Mouse (Mus musculus) limb, embryonic 15.5 days (tissue): ENCODE results near the gene Klhl32. TPM values are rescaled to one million over a fixed set of nuclear protein-coding genes. Genes with fewer than 3 reads are reported as not detected.
A peak's percentile ranks its signal among the peaks of the same experiment; 100 is the strongest.
"Not testable (repeated sequence)": the region's sequence is repeated elsewhere in the genome, so short reads cannot be mapped to it uniquely, and the experiment has no call there.

Experiments used
- ATAC-seq: fragments of 200-750 bp; cut with Nextera tagmentation; 2 replicates; pipeline ENCODE4 v1.8.0; 2017; ENCODE audit warnings: low read depth, moderate TSS enrichment; ENCODE audit not compliant: insufficient number of reproducible peaks, low FRiP score, low TSS enrichment
- H3K27ac ChIP-seq: fragments of 300-500 bp; sonication (generic); 2 replicates; pipeline ENCODE4 v1.5.1; 2015; ENCODE audit warnings: moderate library complexity, mild to moderate bottlenecking, inconsistent platforms
- H3K27me3 ChIP-seq: fragments of 300-500 bp; sonication (generic); 2 replicates; pipeline ENCODE4 v1.6.1; 2015; ENCODE audit warnings: inconsistent platforms
- H3K36me3 ChIP-seq: fragments of 300-500 bp; sonication (generic); 2 replicates; pipeline ENCODE4 v1.6.1; 2015; ENCODE audit warnings: inconsistent platforms
- H3K4me1 ChIP-seq: fragments of 300-500 bp; sonication (generic); 2 replicates; pipeline ENCODE4 v1.6.1; 2015; ENCODE audit warnings: inconsistent platforms
- H3K4me2 ChIP-seq: fragments of 300-500 bp; sonication (generic); 2 replicates; pipeline ENCODE4 v1.6.1; 2015; ENCODE audit warnings: mild to moderate bottlenecking, inconsistent platforms
- H3K4me3 ChIP-seq: fragments of 300-500 bp; sonication (generic); 2 replicates; pipeline ENCODE4 v1.5.1; 2015; ENCODE audit warnings: mild to moderate bottlenecking, inconsistent platforms
- H3K9ac ChIP-seq: fragments of 300-500 bp; sonication (generic); 2 replicates; pipeline ENCODE4 v1.6.1; 2015; ENCODE audit warnings: inconsistent platforms
- H3K9me3 ChIP-seq: fragments of 300-500 bp; sonication (generic); 2 replicates; pipeline ENCODE4 v1.6.1; 2016; ENCODE audit warnings: inconsistent platforms
- WGBS: fragments of 180-500 bp; shearing (Covaris S2); methylation state at CpG from one replicate; pipeline ENCODE4 v1.1.7; 2015; 5-methylcytosine and 5-hydroxymethylcytosine counted together
- polyA plus RNA-seq: library from polyadenylated mRNA; unstranded; fragments of >200 nt; fragmentation: Nextera tagmentation; extraction: Ambion mirVana; gene quantifications from 2 replicates; pipeline ENCODE4 v1.2.1, GENCODE M21; 2015

Klhl32 gene
- polyA plus RNA-seq, 1 experiment from 2014 or later: 3.9 TPM

DNA sequence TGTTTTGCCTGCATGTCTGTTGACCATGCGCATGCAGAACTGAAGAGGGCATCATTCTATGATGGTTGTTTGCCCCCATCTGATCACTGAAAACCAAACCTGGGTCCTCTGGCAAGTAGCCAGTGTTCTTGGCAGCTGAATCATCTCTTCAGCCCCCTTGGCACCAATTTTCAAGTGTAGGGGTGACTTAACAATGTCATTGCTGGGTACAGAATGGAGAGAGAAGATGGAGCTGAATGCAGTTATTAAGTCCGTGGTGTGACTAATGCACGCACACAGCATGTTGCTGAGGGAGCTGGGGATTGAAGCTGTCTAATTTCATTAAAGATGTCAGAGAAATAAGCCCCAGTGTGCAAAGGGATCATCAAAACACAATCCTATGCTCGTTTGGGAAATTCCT, 135.4 kb downstream of the Klhl32 start:
- H3K9me3 ChIP-seq: no peaks in the 10 kb centered on the region
- ATAC-seq: no peak
- WGBS: 71% methylated on average over 4 of the region's 4 CpGs
- H3K27me3 ChIP-seq: no peaks in the 10 kb centered on the region
- H3K9ac ChIP-seq: no peak overlapping the region
- no peak overlapping the region for H3K27ac ChIP-seq
- H3K4me2 ChIP-seq: no peak overlapping the region
- H3K4me3 ChIP-seq: no peak overlapping the region
- no peaks in the 10 kb centered on the region for H3K36me3 ChIP-seq
- H3K4me1 ChIP-seq: no peaks in the 10 kb centered on the region

DNA sequence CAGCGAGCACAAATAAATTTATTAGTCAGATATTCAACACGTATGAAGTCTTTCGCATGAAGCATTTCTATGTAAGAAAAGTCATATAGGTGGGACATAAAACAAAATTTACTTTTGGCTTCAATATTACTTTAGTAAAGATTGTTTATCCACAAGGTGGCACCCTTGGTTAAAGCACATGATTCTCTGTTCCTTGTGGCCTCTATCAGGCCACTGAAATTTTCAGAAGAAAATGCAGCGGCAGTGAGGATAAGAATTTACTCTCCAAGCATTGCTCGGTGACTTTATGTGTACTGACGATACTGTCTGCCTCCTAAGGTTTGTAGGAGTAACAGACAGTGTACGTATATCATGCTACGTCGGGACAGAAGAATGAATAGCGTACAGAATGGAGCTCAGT, 136.6 kb downstream of the Klhl32 start:
- no peak overlapping the region for H3K27ac ChIP-seq
- no peak overlapping the region for H3K4me2 ChIP-seq
- H3K4me3 ChIP-seq: no peak overlapping the region
- no peaks in the 10 kb centered on the region for H3K9me3 ChIP-seq
- no peak overlapping the region for H3K9ac ChIP-seq
- no peaks in the 10 kb centered on the region for H3K27me3 ChIP-seq
- no peaks in the 10 kb centered on the region for H3K36me3 ChIP-seq
- no peaks in the 10 kb centered on the region for H3K4me1 ChIP-seq
- 78% methylated on average over 10 of the region's 10 CpGs for WGBS
- ATAC-seq: no peak

DNA sequence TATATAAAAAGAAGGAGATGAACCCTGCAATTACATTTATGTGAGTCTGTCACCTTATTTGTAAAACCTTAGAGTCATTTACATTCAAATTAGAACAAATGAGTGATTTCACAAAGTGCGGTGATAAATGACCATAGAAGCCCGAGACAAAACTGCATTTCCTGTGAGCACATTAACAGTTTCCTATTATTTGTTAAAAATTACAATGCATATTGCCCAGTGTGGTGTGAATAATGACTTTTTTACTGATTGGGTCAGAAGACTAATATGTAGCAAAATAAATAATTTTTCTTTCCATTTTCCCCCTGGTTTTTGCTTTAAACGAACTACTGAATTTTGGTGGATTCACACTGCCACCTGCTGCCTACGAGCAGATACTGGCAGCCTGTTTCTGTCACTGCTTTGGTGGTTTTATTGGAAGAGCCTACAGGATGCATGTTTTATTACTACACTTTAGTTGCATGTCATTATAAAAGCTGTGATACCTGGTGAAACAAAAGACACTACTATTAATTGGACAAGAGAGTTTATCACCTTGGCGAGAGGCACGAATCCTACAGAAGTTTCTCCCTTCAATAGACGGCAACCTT, 152.3 kb downstream of the Klhl32 start:
- WGBS: 58% methylated on average over 7 of the region's 7 CpGs
- Histone ChIP-seq H3K4me2 (no peak overlapping the region), H3K4me1 (no peaks in the 10 kb centered on the region), H3K36me3 (no peaks in the 10 kb centered on the region), H3K9me3 (no peaks in the 10 kb centered on the region), H3K27me3 (no peaks in the 10 kb centered on the region), H3K27ac (no peak overlapping the region), H3K9ac (no peak overlapping the region), H3K4me3 (no peak overlapping the region)
- ATAC-seq: no peak

DNA sequence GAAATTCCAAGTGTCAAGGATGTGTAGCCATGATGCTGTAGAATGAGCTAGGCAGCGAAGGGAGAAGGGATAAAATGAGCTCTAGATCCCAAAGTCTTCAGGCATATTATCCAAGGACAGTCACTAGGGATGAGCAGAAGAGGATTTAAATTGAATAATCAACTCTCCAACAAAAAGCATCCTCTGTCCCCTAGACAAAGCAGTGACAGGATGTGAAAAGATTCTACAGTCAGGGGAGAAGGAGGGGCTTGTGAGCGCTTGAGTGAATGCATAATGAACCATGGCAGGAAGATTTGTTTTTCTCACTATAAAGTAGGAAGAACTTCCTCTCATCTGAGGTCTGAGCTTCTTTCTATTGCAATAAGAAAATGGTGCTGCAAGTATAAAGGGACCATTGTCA, 170.8 kb downstream of the Klhl32 start:
- WGBS: 87% methylated on average over 2 of the region's 2 CpGs
- no peak for ATAC-seq

DNA sequence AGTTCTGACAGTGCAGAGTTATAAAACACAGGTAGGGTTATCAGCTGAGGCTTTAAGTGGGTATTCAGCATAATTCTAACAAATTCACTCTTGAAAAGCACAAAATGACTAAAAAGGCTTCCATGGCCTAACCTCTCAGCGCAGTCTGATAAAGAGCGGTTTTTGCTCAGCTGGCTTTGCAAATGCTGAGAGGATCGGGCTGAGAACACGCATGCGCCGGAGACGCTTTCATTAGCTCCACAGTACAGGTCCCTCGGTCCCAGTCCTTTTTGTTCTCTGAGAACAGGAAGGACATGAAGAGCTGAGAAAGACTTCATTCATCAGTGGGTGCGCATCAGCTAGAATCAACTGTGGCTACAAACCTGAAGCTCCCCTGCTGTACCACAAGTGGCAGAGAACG, 180.9 kb downstream of the Klhl32 start:
- 87% methylated on average over 10 of the region's 10 CpGs for WGBS
- H3K4me3 ChIP-seq: no peak overlapping the region
- H3K9ac ChIP-seq: no peak overlapping the region
- no peak overlapping the region for H3K4me2 ChIP-seq
- no peaks in the 10 kb centered on the region for H3K4me1 ChIP-seq
- ATAC-seq: no peak
- no peaks in the 10 kb centered on the region for H3K9me3 ChIP-seq
- no peaks in the 10 kb centered on the region for H3K36me3 ChIP-seq
- no peak overlapping the region for H3K27ac ChIP-seq
- H3K27me3 ChIP-seq: no peaks in the 10 kb centered on the region

More for the DNA sequence above, 170.8 kb downstream of the Klhl32 start:
- no peaks in the 10 kb centered on the region for H3K9me3 ChIP-seq
- H3K4me1 ChIP-seq: no peaks in the 10 kb centered on the region
- no peak overlapping the region for H3K4me2 ChIP-seq
- H3K9ac ChIP-seq: no peak overlapping the region
- no peak overlapping the region for H3K4me3 ChIP-seq
- no peaks in the 10 kb centered on the region for H3K27me3 ChIP-seq
- no peak overlapping the region for H3K27ac ChIP-seq
- no peaks in the 10 kb centered on the region for H3K36me3 ChIP-seq

DNA sequence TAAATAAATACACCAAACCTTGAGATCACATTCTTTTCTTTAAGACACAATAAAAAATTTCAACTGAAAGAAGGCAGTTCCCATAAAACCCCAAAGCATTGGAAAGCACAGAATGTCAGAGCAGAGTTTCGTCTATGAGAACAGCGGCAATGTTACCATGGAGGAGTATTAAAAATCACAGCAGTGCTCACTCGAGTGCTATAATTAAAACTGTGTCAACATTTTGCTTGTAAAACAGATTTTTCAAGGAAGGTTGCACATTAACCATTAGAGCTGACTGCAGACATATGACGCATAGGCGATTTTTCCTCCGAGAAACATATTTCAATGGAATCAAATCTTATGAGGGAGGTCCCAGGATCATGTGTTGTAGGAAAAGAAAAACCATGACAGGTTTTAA, 191.7 kb downstream of the Klhl32 start:
- H3K9ac ChIP-seq: no peak overlapping the region
- no peak overlapping the region for H3K4me2 ChIP-seq
- no peak for ATAC-seq
- H3K9me3 ChIP-seq: no peaks in the 10 kb centered on the region
- H3K4me1 ChIP-seq: no peaks in the 10 kb centered on the region
- 63% methylated on average over 6 of the region's 6 CpGs for WGBS
- H3K36me3 ChIP-seq: no peaks in the 10 kb centered on the region
- no peak overlapping the region for H3K27ac ChIP-seq
- no peaks in the 10 kb centered on the region for H3K27me3 ChIP-seq
- H3K4me3 ChIP-seq: no peak overlapping the region

DNA sequence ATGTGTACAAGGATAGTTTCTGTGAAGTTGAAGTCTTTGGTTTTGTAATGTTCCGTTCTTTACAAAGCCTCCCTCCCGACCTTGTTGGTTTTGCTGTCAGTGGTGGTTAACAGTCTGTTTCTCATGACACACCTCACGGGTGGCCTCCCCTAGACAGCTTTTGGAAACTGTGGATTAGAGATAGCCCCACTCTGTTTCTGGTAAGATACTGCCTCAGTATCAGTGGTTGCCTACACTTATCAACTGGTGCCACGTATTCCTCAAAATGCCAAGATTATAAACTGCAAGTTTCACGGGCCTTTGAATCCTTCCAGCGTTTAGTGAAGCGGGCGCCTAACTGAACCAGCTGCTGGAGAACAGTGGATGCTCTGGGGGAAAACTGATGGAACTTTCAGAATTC, 206.2 kb downstream of the Klhl32 start:
- H3K36me3 ChIP-seq, ATAC-seq, H3K4me3 ChIP-seq, H3K4me1 ChIP-seq, H3K9ac ChIP-seq, H3K9me3 ChIP-seq, H3K4me2 ChIP-seq, H3K27ac ChIP-seq, H3K27me3 ChIP-seq: not testable (repeated sequence)
- 95% methylated on average over 7 of the region's 8 CpGs for WGBS

DNA sequence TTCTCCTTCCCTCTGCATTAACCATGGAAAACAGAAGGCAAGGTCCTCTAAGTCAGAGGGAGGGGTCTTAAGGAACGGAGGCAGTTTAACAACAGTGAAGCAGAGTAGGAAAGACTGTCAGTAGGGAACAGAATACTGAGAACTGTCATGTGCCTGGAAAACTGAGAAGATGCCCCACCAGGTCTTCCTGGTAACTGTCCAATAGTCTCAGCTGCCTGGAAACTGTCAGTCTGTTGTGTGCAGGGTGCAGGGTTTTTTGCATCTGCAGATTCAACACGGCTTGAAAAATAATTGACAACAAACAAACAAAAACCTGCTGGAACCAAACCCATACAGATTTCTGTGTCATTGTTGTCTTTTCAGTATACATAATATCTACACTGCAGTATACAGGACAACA, 208.6 kb downstream of the Klhl32 start:
- H3K27me3 ChIP-seq: no peaks in the 10 kb centered on the region
- ATAC-seq: no peak
- no peak overlapping the region for H3K9ac ChIP-seq
- no peaks in the 10 kb centered on the region for H3K9me3 ChIP-seq
- 68% methylated on average over 2 of the region's 2 CpGs for WGBS
- H3K4me3 ChIP-seq: no peak overlapping the region
- no peak overlapping the region for H3K4me2 ChIP-seq
- H3K4me1 ChIP-seq: no peaks in the 10 kb centered on the region
- no peak overlapping the region for H3K27ac ChIP-seq
- no peaks in the 10 kb centered on the region for H3K36me3 ChIP-seq

DNA sequence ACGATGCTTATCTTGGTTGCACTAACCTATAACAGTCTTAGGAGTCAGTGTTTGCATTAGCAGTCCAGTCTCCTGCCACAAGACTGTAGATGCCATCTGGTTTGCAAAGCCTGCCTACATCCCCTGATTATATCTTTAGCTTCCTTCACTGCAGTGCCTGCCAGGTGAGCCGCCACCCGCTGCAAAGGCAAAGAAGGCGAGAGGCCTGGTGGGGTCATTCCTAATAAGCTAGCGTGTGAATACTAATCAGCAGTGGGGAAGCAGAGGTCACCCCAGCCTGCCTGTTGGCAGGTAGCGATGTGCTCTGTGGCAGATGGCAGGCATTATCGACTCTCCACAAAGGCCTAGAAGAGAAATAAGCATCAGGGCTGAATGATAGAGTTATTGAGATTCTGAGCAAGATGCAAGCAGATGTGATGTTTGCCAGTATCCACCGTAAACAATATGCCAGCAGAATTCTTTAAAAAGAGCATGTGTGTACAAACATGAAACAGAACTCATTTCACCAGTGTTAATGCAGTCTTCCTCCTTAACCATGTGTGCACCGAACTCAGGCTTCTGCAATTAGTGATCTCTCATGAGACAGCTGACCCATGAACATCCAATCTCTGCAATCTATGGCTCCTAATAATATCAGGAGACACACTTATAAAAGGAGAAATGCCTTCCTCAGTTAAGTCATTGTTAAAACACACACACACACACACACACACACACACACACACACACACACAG, 219.6 kb downstream of the Klhl32 start:
- 69% methylated on average over 9 of the region's 9 CpGs for WGBS
- H3K27ac ChIP-seq: no peak overlapping the region

DNA sequence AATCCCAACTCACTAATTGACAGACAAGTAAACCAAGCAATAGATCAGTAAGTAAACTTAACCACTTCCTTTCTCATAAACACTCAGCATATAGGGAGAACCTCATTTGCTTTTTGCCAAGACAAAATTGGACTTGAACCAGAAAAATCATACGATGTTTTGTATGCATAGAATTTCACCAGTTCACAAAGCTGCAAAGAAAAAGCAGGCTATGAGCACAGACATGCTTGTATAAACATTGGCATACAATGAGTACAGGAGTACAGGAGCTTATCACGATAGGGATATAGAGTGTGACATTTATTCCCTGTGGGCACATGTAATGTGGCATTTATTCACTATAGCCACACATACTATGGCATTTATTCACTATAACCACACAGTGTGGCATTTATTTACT, 220.5 kb downstream of the Klhl32 start:
- no peaks in the 10 kb centered on the region for H3K27me3 ChIP-seq
- H3K4me2 ChIP-seq: no peak overlapping the region
- H3K4me1 ChIP-seq: no peaks in the 10 kb centered on the region
- no peak overlapping the region for H3K9ac ChIP-seq
- H3K4me3 ChIP-seq: no peak overlapping the region
- ATAC-seq: no peak
- no peaks in the 10 kb centered on the region for H3K9me3 ChIP-seq
- H3K36me3 ChIP-seq: no peaks in the 10 kb centered on the region
- H3K27ac ChIP-seq: no peak overlapping the region
- WGBS: 44% methylated on average over 2 of the region's 2 CpGs

More for the DNA sequence above, 219.6 kb downstream of the Klhl32 start:
- Histone ChIP-seq H3K9ac (no peak overlapping the region), H3K27me3 (no peaks in the 10 kb centered on the region), H3K36me3 (no peaks in the 10 kb centered on the region), H3K4me3 (no peak overlapping the region), H3K9me3 (no peaks in the 10 kb centered on the region), H3K4me2 (no peak overlapping the region), H3K4me1 (no peaks in the 10 kb centered on the region)
- no peak for ATAC-seq

DNA sequence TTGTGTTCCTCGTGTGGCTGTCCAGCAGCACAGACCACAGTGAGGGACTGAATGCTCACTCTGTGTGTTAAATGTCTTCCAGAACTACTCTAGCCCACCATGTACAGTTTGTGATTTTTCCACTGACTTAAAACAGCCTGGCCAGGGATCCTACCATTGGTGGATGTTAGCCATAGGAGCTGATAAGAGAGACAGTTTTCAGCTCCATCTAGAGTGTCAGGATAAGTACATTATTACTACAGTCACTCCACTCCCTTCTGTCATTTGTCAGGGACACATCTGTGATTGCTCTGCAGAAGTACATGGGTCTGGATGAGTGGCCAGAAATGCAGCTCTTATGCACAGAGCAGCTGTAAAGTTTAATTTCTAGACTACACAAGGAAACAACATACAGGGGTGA, 223.1 kb downstream of the Klhl32 start:
- no peak overlapping the region for H3K4me3 ChIP-seq
- no peaks in the 10 kb centered on the region for H3K36me3 ChIP-seq
- H3K9ac ChIP-seq: no peak overlapping the region
- no peaks in the 10 kb centered on the region for H3K27me3 ChIP-seq
- H3K4me2 ChIP-seq: no peak overlapping the region
- no peaks in the 10 kb centered on the region for H3K9me3 ChIP-seq
- H3K27ac ChIP-seq: 0 out of 2 replicates have a peak overlapping the region, but pooled peaks have one; percentile 33
- H3K4me1 ChIP-seq: no peaks in the 10 kb centered on the region
- ATAC-seq: no peak
- 45% methylated on average over 1 of the region's 1 CpGs for WGBS

DNA sequence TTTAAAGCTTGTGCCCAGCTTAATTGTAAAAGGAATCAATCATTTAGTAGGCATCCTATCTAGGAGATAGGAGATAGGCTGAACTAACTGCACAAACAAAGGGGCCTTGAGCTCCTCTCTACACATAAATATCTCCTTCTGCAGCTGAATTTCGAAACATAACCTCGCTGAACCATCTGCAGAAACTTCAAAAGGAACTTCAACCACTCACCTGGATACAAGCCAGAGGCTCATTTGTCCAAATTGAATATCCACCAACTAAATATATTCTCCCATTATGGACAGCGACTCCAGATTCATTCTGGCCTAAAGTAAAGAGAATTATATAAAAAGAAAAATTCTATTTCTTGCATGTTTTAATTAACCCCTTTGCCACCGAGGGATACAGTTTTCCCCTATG, 224.2 kb downstream of the Klhl32 start:
- no peaks in the 10 kb centered on the region for H3K36me3 ChIP-seq
- no peak overlapping the region for H3K4me2 ChIP-seq
- no peaks in the 10 kb centered on the region for H3K9me3 ChIP-seq
- H3K4me1 ChIP-seq: no peaks in the 10 kb centered on the region; the same call in 1 of the 2 replicates
- no peak overlapping the region for H3K9ac ChIP-seq
- no peak overlapping the region for H3K27ac ChIP-seq
- 48% methylated on average over 4 of the region's 4 CpGs for whole genome bisulfite sequencing
- H3K4me3 ChIP-seq: no peak overlapping the region
- ATAC-seq: no peak
- H3K27me3 ChIP-seq: no peaks in the 10 kb centered on the region
